Mouse (Mus musculus): ENCODE results near the gene Grk5.
"Not testable (repeated sequence)": the region's sequence is repeated elsewhere in the genome, so short reads cannot be mapped to it uniquely, and the experiment has no call there.

The Grk5 gene

DNA sequence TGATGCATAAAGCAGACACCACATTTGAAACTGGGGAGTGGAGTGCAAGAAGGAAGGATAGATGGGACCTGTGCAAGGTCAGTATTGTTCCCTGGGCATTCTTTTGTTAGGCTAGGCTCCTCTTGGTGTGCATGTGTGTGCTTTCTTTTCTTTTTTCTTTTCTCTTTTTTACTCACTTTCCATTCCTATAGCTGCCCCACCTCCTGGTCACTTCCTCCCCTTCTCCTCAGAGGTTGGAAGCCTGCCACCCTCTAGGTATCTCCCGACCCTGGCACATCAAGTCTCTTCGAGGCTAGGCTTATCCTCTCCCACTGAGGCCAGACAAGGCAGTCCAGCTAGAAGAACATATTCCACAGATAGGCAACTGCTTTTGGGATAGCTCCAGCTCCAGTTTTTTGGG lies 22.1 kb downstream of the Grk5 start:
- no peak for DNase-seq (ENCODE audit: low spot score)

GRCm38 (mm10) chr19:60915236-60915635 lies 25.7 kb downstream of the Grk5 start:
- DNase-seq (ENCODE audit: low spot score) = no peak

- DNase-seq (ENCODE audit: low spot score) = no peak
Measured at GRCm38 (mm10) chr19:60915862-60916261, 26.3 kb downstream of the Grk5 start.

GRCm38 (mm10) chr19:60916869-60917570 lies 27.5 kb downstream of the Grk5 start:
- DNase-seq (ENCODE audit: low spot score) = no peak

DNA sequence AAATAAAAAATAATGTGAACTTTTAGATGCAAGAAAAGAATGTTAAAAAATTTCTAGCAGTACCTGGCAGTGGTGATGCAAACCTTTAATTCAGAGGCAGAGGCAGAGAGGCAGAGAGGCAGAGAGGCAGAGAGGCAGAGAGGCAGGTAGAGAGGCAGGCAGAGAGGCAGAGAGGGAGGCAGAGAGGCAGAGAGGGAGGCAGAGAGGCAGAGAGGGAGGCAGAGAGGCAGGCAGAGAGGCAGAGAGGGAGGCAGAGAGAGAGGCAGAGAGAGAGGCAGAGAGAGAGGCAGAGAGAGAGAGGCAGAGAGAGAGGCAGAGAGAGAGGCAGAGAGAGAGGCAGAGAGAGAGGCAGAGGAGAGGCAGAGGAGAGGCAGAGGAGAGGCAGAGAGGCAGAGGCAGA lies 35.0 kb downstream of the Grk5 start:
- not testable (repeated sequence) for DNase-seq (ENCODE audit: low spot score)

DNA sequence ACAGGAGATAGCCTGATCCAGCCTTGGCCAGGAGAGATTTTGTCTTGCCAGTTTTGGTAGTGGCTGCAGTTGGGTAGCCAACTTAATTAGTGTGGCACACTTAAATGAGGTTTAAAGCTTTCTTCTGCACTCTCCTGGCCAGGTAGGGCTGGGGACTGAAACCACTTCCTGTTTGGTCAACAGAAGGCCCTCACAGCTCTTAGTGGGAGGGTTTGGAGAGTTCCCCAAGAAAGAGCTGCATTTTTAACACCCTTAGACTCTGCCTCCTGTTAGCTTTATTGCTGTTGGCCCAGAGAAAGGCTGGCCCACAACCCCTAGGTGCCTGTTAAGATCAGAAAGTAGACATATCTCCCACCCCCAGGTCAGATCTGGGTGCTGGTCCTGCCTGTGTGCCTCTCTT lies 45.5 kb downstream of the Grk5 start:
- DNase-seq (ENCODE audit: low spot score) = no peak

DNA sequence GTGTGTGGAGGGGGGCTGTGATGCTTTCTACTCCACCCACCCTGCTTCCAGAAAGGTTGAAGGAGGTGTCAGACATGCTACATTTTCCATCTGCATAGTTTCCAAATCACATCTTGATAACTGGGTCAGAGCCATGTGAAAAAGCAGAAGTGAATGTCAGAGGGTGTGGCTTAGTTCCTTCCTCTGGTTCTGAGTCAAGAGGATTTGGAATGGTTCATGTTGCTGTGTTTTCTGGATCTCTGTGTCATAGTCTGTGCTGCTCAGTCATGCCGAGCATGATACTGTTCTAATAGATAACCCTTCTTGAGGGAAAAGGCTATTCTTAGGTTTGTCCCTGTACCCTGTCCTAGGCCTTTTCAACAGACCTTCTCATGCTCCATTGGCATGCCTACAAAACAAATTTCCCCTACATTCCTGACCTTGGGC lies 50.4 kb downstream of the Grk5 start:
- no peak for DNase-seq (ENCODE audit: low spot score)

DNA sequence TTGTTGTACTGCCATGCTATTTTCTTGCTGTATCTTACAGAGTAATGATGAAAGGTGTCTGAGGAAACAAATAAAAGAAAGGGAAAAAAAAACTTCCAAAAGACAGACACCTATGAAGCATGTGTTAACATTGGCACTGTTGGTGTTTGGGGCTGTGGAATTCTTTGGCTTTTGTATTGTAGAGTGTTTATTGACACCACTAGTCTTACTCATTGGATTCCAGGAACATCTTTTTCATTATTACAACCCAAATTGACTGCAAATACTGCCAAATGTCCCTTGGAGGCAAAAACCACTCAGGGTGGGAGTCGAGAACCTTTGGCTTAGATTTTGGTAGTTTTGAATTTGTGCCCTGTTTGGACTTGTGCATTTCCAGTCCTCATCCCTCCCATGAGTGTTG lies 51.3 kb downstream of the Grk5 start:
- no peak for DNase-seq (ENCODE audit: low spot score)

DNA sequence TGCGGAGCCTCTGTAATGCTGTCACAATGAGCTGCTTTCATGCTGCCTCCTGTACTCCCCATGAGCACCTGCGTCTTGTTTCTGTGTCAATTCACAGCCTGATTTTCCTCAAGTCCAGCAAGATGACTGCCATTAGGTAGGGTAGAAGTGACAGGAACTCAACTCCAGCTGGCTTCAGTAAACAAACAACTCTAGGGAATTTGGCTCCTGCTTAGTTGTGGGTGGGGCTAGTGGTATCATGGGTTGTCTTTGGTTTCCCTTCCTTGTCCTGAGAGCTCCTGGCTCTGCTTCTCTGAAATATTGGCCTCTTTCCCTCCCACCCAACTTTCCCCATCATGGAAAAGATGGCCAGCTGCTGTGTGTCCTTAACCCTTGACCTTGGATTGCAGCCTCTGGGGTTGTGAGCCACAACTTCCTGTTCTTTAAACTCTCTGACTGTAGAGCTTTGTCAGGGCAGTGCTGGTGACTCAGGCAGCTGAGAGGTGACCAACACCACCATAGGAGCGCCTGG lies 56.3 kb downstream of the Grk5 start:
- DNase-seq (ENCODE audit: low spot score) = peak; percentile 50

DNA sequence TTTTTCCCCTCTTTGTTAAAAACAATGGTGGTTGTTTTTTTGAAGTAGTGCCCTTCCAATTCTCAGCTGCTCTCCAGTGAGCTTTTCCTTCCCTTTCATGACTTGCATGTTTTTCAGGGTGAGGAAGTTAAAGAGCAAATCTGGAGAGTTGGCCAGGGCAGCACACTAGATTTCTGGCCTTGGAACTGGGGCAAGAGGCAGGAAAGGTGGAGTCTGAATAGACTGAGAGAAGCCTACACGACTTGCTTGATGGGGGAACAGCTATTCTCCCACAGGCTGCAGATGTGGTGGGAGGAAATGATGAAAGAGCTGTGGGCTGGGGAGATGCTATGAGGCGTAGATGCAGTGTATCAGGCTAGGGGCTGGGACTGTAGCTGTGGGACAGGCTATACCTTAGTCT lies 57.1 kb downstream of the Grk5 start:
- DNase-seq (ENCODE audit: low spot score) = no peak

DNA sequence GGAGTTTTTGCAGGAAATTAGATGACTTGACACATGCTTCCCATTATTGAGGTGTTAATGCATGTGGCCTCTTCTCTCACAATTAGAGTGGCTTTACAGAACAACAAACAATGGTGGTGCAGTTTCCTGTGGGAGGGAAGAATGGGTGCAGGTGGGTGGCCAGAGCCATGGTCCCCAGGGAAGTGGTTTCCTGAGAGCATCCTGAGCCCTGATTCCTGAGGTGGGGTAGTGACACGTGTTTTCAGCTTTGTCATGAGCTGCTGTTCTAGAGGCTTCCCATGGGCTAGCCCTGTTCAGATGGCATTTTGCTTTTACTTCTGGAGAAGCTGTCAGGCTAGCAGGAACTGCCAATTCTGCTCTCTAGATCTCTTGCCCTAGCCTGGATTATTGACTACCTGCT lies 59.4 kb downstream of the Grk5 start:
- no peak for DNase-seq (ENCODE audit: low spot score)

- no peak for DNase-seq (ENCODE audit: low spot score)
Measured at GRCm38 (mm10) chr19:60950056-60950869, 60.7 kb downstream of the Grk5 start.

- no peak for DNase-seq (ENCODE audit: low spot score)
Measured at GRCm38 (mm10) chr19:60955131-60955530, 65.6 kb downstream of the Grk5 start.

DNA sequence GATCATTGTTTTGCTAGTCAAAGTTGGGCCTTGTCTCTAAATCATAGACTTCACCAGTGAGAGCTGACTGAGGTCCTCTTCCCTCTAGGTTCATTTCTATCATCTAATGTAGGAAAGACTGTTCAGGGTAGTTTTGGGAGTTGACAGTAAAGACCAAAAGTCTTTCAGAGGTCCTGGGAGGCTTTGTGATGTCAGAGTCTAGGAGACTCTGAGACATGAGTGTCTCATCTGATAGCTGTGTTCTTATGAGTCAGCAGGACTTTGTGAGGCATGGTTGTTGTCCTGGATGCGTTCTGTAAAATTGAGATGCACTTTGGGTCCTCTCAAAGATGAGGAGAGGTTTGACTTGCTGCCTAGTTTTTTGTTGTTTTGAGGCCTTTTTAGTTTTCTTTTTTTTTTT lies 66.2 kb downstream of the Grk5 start:
- no peak for DNase-seq (ENCODE audit: low spot score)

GRCm38 (mm10) chr19:60956198-60956750 lies 66.7 kb downstream of the Grk5 start:
- no peak for DNase-seq (ENCODE audit: low spot score)

DNA sequence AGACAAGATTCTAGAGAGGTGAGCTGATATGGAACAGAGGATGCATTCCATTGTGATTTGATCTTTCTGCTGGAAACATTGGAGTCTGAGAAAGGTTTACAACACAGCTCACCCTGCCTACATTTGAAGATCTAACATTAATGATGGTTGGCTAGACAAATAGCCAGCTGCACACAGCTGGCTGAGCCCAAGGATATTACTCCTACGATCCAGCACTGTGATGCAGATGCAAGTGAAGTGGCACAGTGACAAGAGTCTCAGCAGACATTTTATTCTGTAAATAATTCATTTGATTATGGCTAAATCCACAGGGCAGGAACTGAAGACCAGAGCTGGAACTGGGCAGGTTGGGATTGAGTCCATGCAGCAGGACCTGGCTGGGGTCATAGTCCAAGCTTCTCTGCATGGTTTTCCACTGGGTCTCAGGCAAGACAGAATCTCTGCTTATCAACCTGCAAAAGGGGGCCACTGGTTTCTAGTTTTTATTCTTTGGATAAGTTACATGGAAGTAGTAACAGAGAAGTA lies 70.2 kb downstream of the Grk5 start:
- no peak for DNase-seq (ENCODE audit: low spot score)

GRCm38 (mm10) chr19:60962358-60963061 lies 73.0 kb downstream of the Grk5 start:
- DNase-seq (ENCODE audit: low spot score) = no peak

DNA sequence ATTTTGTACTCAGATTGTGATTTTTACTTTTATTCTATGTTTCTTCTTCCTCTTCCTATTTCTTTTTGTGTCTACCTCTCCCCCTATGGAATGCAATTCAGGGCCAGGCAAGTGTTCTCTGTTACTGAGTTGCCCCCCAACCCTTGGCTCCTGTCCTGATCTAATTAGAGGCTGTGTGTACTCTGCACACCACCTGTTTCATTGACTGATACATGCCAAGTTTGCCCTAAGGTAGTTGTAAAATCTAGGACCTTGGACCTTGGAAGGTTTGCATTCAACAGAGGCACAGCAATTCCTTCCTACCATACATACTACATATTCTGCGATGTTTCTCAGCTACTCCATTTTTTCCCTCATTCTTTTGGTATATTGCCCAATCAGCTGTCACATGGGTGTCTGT lies 78.4 kb downstream of the Grk5 start:
- DNase-seq (ENCODE audit: low spot score) = no peak

- DNase-seq (ENCODE audit: low spot score) = no peak
Measured at GRCm38 (mm10) chr19:60970406-60970805, 80.9 kb downstream of the Grk5 start.

- DNase-seq (ENCODE audit: low spot score) = no peak
Measured at GRCm38 (mm10) chr19:60971598-60971997, 82.0 kb downstream of the Grk5 start.

GRCm38 (mm10) chr19:60972281-60973015 lies 82.9 kb downstream of the Grk5 start:
- DNase-seq (ENCODE audit: low spot score) = no peak

All from testis, postnatal 14 days (tissue).